Mouse (Mus musculus) cortical plate, adult 2 months (tissue): Measurements from ENCODE around the gene Mast4.

ENCODE experiments used
- CTCF ChIP-seq: fragments of 200-500 bp; IDR thresholded peaks from 2 replicates; pipeline ENCODE4 v1.5.1; 2011; ENCODE audit warnings: mild to moderate bottlenecking, control low read depth, low read length; ENCODE audit not compliant: insufficient read depth; ENCODE audit errors: extremely low read depth
- POLR2A ChIP-seq: fragments of 200-500 bp; IDR thresholded peaks from 2 replicates; pipeline ENCODE4 v1.6.1; 2011; ENCODE audit warnings: mild to moderate bottlenecking, low read length, control low read depth; ENCODE audit not compliant: insufficient read depth; ENCODE audit errors: extremely low read depth

GRCm38 (mm10) chr13:102990085-102990484 lies 344.2 kb downstream of the Mast4 start:
- TF ChIP-seq CTCF (no peak), POLR2A (no peak)
